In the genomic region with DNA sequence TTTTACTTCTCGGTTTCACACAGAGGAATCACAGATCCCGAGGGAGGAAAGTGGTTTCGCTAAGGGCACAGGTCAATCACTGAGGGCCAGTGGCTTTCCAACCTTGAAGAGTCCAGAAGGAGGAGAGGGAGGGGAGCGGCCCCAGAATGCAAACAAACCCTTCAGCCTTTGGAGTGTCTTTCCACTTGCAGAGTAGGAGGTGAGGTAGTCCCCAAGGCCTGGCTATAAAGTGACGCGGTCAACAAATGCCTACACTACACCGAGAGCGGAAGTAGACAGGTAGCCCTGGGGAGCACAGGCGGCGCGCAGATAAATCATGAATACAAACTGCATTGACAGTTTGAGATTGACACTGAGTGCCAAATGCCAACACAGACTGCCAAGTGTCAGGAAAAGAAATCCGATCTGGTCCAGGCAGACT, we compare ENCODE assay signal across 8 mouse cellular contexts. TPM values are rescaled to one million over a fixed set of nuclear protein-coding genes. Genes with fewer than 3 reads are reported as not detected.
DNase-seq lines count a peak whose midpoint lies in the region; ATAC-seq lines count a peak whose summit lies in the region.

No protein-coding gene starts in this region.

- H3K27ac ChIP-seq in hindbrain, embryonic 14.5 days, result no peak overlapping the region
- no peak overlapping the region for H3K27ac ChIP-seq in liver, embryonic 11.5 days (ENCODE audit: low read depth, low read length)
- H3K27ac ChIP-seq in stomach, embryonic 14.5 days (ENCODE audit: low read length), result no peak overlapping the region

- no peaks in the 10 kb centered on the region for H3K36me3 ChIP-seq in hindbrain, embryonic 14.5 days (replicated peaks; ENCODE audit: control insufficient read depth, insufficient read depth)
- no peaks in the 10 kb centered on the region for H3K36me3 ChIP-seq in liver, embryonic 11.5 days (ENCODE audit: control insufficient read depth, insufficient read depth, low read length)
- H3K36me3 ChIP-seq in stomach, embryonic 14.5 days (ENCODE audit: control insufficient read depth, insufficient read depth, low read length), result no peaks in the 10 kb centered on the region

- peaks cover 44% of the 10 kb centered on the region for H3K27me3 ChIP-seq in hindbrain, embryonic 14.5 days (ENCODE audit: control insufficient read depth, insufficient read depth, low read length)
- H3K27me3 ChIP-seq in liver, embryonic 11.5 days (replicated peaks; ENCODE audit: control insufficient read depth, insufficient read depth, low read length), result peaks cover 53% of the 10 kb centered on the region
- H3K27me3 ChIP-seq in stomach, embryonic 14.5 days (ENCODE audit: control insufficient read depth, insufficient read depth, low read length), result 0 out of 2 replicates have a peak, but pooled peaks cover 10% of the 10 kb centered on the region

- DNase-seq in urinary bladder, postnatal 36 days (ENCODE audit: low spot score in 2 of 2), result peak; percentile 10 to 20
- DNase-seq in urinary bladder, postnatal 4 days (ENCODE audit: low spot score in 2 of 2), result no peak
- no peak for DNase-seq in hindbrain, embryonic 14.5 days (ENCODE audit: low spot score)
- DNase-seq in liver, embryonic 11.5 days (ENCODE audit: low spot score), result no peak
- no peak for DNase-seq in right cerebral cortex, adult 2 months (ENCODE audit: low spot score in 2 of 2)
- no peak for DNase-seq in left cerebral cortex, postnatal 14 days (ENCODE audit: low spot score in 2 of 2)
- no peak for DNase-seq in adrenal gland, adult 8-10 months

- peak overlapping the region; percentile 52 for H3K4me2 ChIP-seq in hindbrain, embryonic 14.5 days (replicated peaks)
- H3K4me2 ChIP-seq in liver, embryonic 11.5 days, result peak overlapping the region; percentile 67; the same call in 1 of the 2 replicates
- H3K4me2 ChIP-seq in stomach, embryonic 14.5 days (replicated peaks; ENCODE audit: low read depth, low read length), result peak overlapping the region; percentile 60

- whole genome bisulfite sequencing in hindbrain, embryonic 14.5 days, result 16% methylated on average over 12 of the region's 12 CpGs
- 12% methylated on average over 12 of the region's 12 CpGs for WGBS in liver, embryonic 11.5 days
- 12% methylated on average over 12 of the region's 12 CpGs for WGBS in stomach, embryonic 14.5 days

- H3K4me3 ChIP-seq in hindbrain, embryonic 14.5 days (replicated peaks; ENCODE audit: low read length), result peak overlapping the region; percentile 35; the same call in 1 of the 2 replicates
- no peak overlapping the region for H3K4me3 ChIP-seq in liver, embryonic 11.5 days (ENCODE audit: low read depth, low read length)
- peak overlapping the region; percentile 36 for H3K4me3 ChIP-seq in stomach, embryonic 14.5 days (ENCODE audit: low read depth, low read length)

- no peak for ATAC-seq in hindbrain, embryonic 14.5 days (ENCODE audit: low FRiP score)
- no peak for ATAC-seq in liver, embryonic 11.5 days (replicated peaks; ENCODE audit: low FRiP score)
- no peak for ATAC-seq in stomach, embryonic 14.5 days (ENCODE audit: insufficient number of reproducible peaks, insufficient read depth, low FRiP score, low read depth)

- peaks cover 14% of the 10 kb centered on the region; the same call in 1 of the 2 replicates for H3K4me1 ChIP-seq in hindbrain, embryonic 14.5 days (replicated peaks; ENCODE audit: control insufficient read depth, insufficient read depth, low read length)
- H3K4me1 ChIP-seq in liver, embryonic 11.5 days (replicated peaks; ENCODE audit: control insufficient read depth, insufficient read depth, low read length), result peaks cover 5% of the 10 kb centered on the region; the same call in 1 of the 2 replicates
- H3K4me1 ChIP-seq in stomach, embryonic 14.5 days (ENCODE audit: control insufficient read depth, insufficient read depth, low read length), result peaks cover 12% of the 10 kb centered on the region; the same call in 1 of the 2 replicates

- H3K9ac ChIP-seq in hindbrain, embryonic 14.5 days, result no peak overlapping the region
- no peak overlapping the region for H3K9ac ChIP-seq in liver, embryonic 11.5 days (ENCODE audit: low read depth, low read length)
- no peak overlapping the region for H3K9ac ChIP-seq in stomach, embryonic 14.5 days (replicated peaks; ENCODE audit: low read depth, low read length)

- intact Hi-C loops in left cerebral cortex, postnatal 14 days (cut with DNase I), result no loop called here

- no peaks in the 10 kb centered on the region for H3K9me3 ChIP-seq in hindbrain, embryonic 14.5 days (ENCODE audit: control insufficient read depth, low read length)
- H3K9me3 ChIP-seq in liver, embryonic 11.5 days (ENCODE audit: control insufficient read depth, low read length), result no peaks in the 10 kb centered on the region
- H3K9me3 ChIP-seq in stomach, embryonic 14.5 days (ENCODE audit: control insufficient read depth, low read depth, low read length), result no peaks in the 10 kb centered on the region

RNA-seq across cellular contexts. Expression of gene Plekhd1, which starts 0.7 kb away (rescaled TPM):
- 3.5 and 5.9 TPM in 2 replicates for polyA plus RNA-seq in hindbrain, embryonic 14.5 days (2014; fragmentation: Nextera tagmentation; extraction: Ambion mirVana)
- polyA plus RNA-seq in liver, embryonic 11.5 days (2014; fragmentation: Nextera tagmentation; extraction: Ambion mirVana), result 0.70 and 1.1 TPM in 2 replicates
- polyA plus RNA-seq in stomach, embryonic 14.5 days (2014; fragmentation: Nextera tagmentation; extraction: Ambion mirVana), result 3.9 and 6.5 TPM in 2 replicates
- total RNA-seq in left cerebral cortex, postnatal 14 days (2021), result 1 to 10 TPM; 2.8 to 2.9 TPM
- under 1 TPM in 1 of 4 experiments, not detected in 3; 0.07 TPM for total RNA-seq in adrenal gland, adult 8-10 months (2022)

RNA-seq across cellular contexts. Expression of gene Erh, which starts 47.5 kb away (rescaled TPM):
- 228 and 237 TPM in 2 replicates for polyA plus RNA-seq in hindbrain, embryonic 14.5 days (2014; fragmentation: Nextera tagmentation; extraction: Ambion mirVana)
- 304 and 308 TPM in 2 replicates for polyA plus RNA-seq in liver, embryonic 11.5 days (2014; fragmentation: Nextera tagmentation; extraction: Ambion mirVana)
- polyA plus RNA-seq in stomach, embryonic 14.5 days (2014; fragmentation: Nextera tagmentation; extraction: Ambion mirVana), result 250 and 271 TPM in 2 replicates
- total RNA-seq in left cerebral cortex, postnatal 14 days (2021), result 10 to 100 TPM; 46.8 to 53.1 TPM
- total RNA-seq in adrenal gland, adult 8-10 months (2022), result 10 to 100 TPM; 31.4 to 52.6 (median 43.5) TPM

RNA-seq across cellular contexts. Expression of gene Slc39a9, which starts 48.0 kb away (rescaled TPM):
- 27.2 and 32.1 TPM in 2 replicates for polyA plus RNA-seq in hindbrain, embryonic 14.5 days (2014; fragmentation: Nextera tagmentation; extraction: Ambion mirVana)
- 21.4 and 25.1 TPM in 2 replicates for polyA plus RNA-seq in liver, embryonic 11.5 days (2014; fragmentation: Nextera tagmentation; extraction: Ambion mirVana)
- polyA plus RNA-seq in stomach, embryonic 14.5 days (2014; fragmentation: Nextera tagmentation; extraction: Ambion mirVana), result 27.0 and 32.0 TPM in 2 replicates
- total RNA-seq in left cerebral cortex, postnatal 14 days (2021), result 10 to 100 TPM; 40.1 to 40.5 TPM
- 10 to 100 TPM; 50.0 to 60.0 (median 55.6) TPM for total RNA-seq in adrenal gland, adult 8-10 months (2022)

Comparison
In these comparisons a context has a peak if more than half of its experiments do, and no peak if none do; other contexts are left out.
1. DNase-seq: peak in urinary bladder, postnatal 36 days (2 of 2); none in urinary bladder, postnatal 4 days (0 of 2), hindbrain, embryonic 14.5 days (single experiment), liver, embryonic 11.5 days (single experiment), right cerebral cortex, adult 2 months (0 of 2), left cerebral cortex, postnatal 14 days (0 of 2) and adrenal gland, adult 8-10 months (single experiment).
2. Peak in every context shown above with its lines, with median percentiles within 50 percentile points of each other: H3K4me2 ChIP-seq.